Mouse (Mus musculus) liver, embryonic 14.5 days (tissue): ENCODE measurements around the gene Gm42957. TPM values are rescaled to one million over a fixed set of nuclear protein-coding genes. Genes with fewer than 3 reads are reported as not detected.

Experiments
- ATAC-seq: fragments of 200-750 bp; cut with Nextera tagmentation; 2 replicates; pipeline ENCODE4 v1.8.0; 2017; ENCODE audit warnings: moderate number of reproducible peaks, mild to moderate bottlenecking, moderate library complexity; ENCODE audit not compliant: insufficient read depth
- DNase-seq, 3 experiments: peaks; one replicate each; pipeline ENCODE4 v3.0.0-alpha.2; 2012 to 2013; ENCODE audit warnings: low read depth in 3 of 3, low spot score in 3 of 3
- H3K27ac ChIP-seq: fragments of 300-500 bp; sonication (generic); 2 replicates; pipeline ENCODE4 v1.5.1; 2014; ENCODE audit warnings: moderate library complexity, mild to moderate bottlenecking, control low read depth, inconsistent platforms
- H3K27me3 ChIP-seq: fragments of 300-500 bp; sonication (generic); 2 replicates; pipeline ENCODE4 v1.6.1; 2014; ENCODE audit warnings: mild to moderate bottlenecking, low read length, moderate library complexity; ENCODE audit not compliant: control insufficient read depth, insufficient read depth
- H3K36me3 ChIP-seq: fragments of 300-500 bp; sonication (generic); replicated peaks from 2 replicates; pipeline ENCODE4 v1.6.1; 2014; ENCODE audit warnings: low read depth; ENCODE audit not compliant: control insufficient read depth, insufficient read depth
- H3K4me1 ChIP-seq, 2 experiments: fragments of 200-500 bp in 1 of 2; fragments of 300-500 bp in 1 of 2; sonication (generic) in 1 of 2; replicated peaks; 2 replicates each; pipeline ENCODE4 v1.6.1; 2012 to 2014; ENCODE audit warnings: antibody characterized with exemption in 1 of 2, inconsistent platforms in 1 of 2, low read length in 1 of 2; ENCODE audit not compliant: control insufficient read depth in 2 of 2, insufficient read depth in 2 of 2
- H3K4me2 ChIP-seq: fragments of 300-500 bp; sonication (generic); 2 replicates; pipeline ENCODE4 v1.6.1; 2014; ENCODE audit warnings: low read depth, mild to moderate bottlenecking, control low read depth, moderate library complexity
- H3K4me3 ChIP-seq, 2 experiments: fragments of 200-500 bp in 1 of 2; fragments of 300-500 bp in 1 of 2; sonication (generic) in 1 of 2; 2 replicates each; pipeline ENCODE4 v1.5.1; 2012 to 2014; ENCODE audit warnings: low read depth in 2 of 2, low read length in 2 of 2, mild to moderate bottlenecking in 2 of 2, control low read depth in 1 of 2, inconsistent platforms in 1 of 2, moderate library complexity in 1 of 2; ENCODE audit not compliant: insufficient read depth in 1 of 2
- H3K9ac ChIP-seq: fragments of 300-500 bp; sonication (generic); replicated peaks from 2 replicates; pipeline ENCODE4 v1.6.1; 2014; ENCODE audit warnings: mild to moderate bottlenecking, control low read depth, moderate library complexity
- H3K9me3 ChIP-seq: fragments of 300-500 bp; sonication (generic); 2 replicates; pipeline ENCODE4 v1.6.1; 2016; ENCODE audit warnings: low read length, mixed read lengths; ENCODE audit not compliant: control insufficient read depth
- CTCF ChIP-seq: IDR thresholded peaks from 2 replicates; pipeline ENCODE4 v1.5.1; 2016; ENCODE audit warnings: antibody characterized with exemption, low read depth, control low read depth
- EP300 ChIP-seq: IDR thresholded peaks from 2 replicates; pipeline ENCODE4 v1.6.1; 2016; ENCODE audit warnings: antibody characterized with exemption, low read depth
- WGBS: fragments of 180-500 bp; shearing (Covaris S2); extraction: QIAGEN DNeasy Blood & Tissue Kit; methylation state at CpG from one replicate; pipeline ENCODE4 v1.1.7; 2014; ENCODE audit not compliant: insufficient replicate concordance; 5-methylcytosine and 5-hydroxymethylcytosine counted together
- polyA plus RNA-seq, 2 experiments: library from polyadenylated mRNA; depleted of rRNA in 1 of 2; stranded (reverse) in 1 of 2; unstranded in 1 of 2; fragments of >200 nt; fragmentation: Nextera tagmentation in 1 of 2; extraction: Ambion mirVana in 1 of 2; gene quantifications; 2 replicates each; pipeline versions ENCODE4 v1.2.1 to v1.2.3; 2012 to 2014

Gene Gm42957
- 0.02 TPM in 1 of 2 replicates, not detected in the other for polyA plus RNA-seq (2012; rRNA removed)
- polyA plus RNA-seq (2014; fragmentation: Nextera tagmentation; extraction: Ambion mirVana), result not detected in 2 replicates

DNA sequence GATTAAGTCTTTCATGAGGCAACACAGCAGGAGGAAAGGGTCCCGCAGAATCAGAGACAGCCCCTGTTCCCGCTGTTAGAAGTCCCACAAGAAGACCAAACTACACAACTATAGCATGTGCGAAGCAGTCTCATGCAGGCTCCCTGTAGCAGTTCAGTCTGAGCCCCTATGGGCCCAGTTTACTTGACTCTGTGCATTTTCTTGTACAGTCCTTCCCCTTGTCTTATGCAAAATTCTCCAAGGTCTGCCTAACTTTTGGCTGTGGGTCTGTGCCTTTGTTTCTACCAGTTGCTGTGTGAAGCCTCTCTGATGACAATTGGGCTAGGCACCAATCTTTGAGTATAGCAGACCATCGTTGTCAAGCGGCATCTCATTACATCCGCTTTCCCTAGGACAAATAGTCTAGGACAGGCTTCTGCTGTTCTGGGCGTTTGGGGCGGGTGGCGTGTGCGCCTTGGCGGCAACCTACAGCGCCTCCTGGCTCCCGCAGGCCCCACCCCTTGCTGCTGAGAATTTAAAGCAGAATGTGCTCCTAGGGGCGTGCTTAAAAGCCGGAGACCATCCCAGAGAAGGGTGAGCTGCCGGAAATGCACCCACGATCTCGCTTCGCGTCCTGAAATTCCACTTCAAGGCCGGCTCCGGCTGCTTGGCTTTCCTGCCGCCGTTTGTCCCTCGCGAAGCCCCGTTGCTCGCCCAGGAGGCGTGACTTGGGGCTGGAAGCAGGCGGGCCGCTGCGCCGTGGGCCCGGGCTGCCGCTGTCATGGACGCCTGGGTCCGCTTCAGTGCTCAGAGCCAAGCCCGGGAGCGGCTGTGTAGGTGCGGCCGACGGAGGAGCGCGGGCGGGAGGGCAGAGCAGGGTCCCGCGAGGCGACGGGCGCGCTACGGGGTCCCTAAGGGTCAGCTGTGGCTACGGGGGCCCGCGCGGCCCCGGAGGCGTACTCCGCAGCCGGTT lies at the start of gene Gm42957, which contains the start of gene Pex11b:
Gene Gm42957, plus strand, starts transcription at position 547 of the 952 bp plus-strand sequence.
Gene Pex11b, plus strand, starts transcription at position 449 of the 952 bp plus-strand sequence.
- Histone ChIP-seq H3K9me3 (no peaks in the 10 kb centered on the region), H3K4me3 (peak within 1 kb of the TSS; percentile 85 to 99), H3K27ac (peak within 1 kb of the TSS; percentile 71), H3K36me3 (peaks cover 16% of the 10 kb centered on the region), H3K4me1 (peaks cover 17 to 18% of the 10 kb centered on the region in 2 experiments), H3K27me3 (no peaks in the 10 kb centered on the region), H3K9ac (peak within 1 kb of the TSS; percentile 99), H3K4me2 (peak within 1 kb of the TSS; percentile 93)
- ATAC-seq (peak; percentile 90), DNase-seq (peak; percentile 55 to 67 (median 65))
- no peak for TF ChIP-seq EP300
- peak; percentile 71 for TF ChIP-seq CTCF
- 3% methylated on average over 60 of the region's 60 CpGs for WGBS

DNA sequence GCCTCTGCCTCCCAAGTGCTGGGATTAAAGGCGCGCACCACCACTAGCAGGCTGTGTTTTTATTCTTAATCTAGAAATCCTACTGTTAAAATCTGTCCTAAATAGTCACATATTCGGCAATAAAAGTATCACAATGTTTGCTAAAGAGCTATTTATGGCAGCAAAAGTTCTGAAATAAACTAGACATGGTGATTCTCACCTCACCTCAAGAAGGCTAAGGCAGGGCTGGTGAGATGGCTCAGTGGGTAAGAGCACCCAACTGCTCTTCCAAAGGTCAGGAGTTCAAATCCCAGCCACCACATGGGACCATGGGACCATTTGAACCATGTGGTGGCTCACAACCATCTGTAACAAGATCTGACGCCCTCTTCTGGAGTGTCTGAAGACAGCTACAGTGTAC lies 44.6 kb upstream of the Gm42957 start:
- H3K36me3 ChIP-seq, result no peaks in the 10 kb centered on the region
- TF ChIP-seq CTCF (no peak), EP300 (no peak)
- peaks cover 0 to 10% of the 10 kb centered on the region in 2 experiments; a peak in 2 of 4 replicates for H3K4me1 ChIP-seq
- 74% methylated on average over 4 of the region's 4 CpGs for WGBS
- no peak overlapping the region for H3K9ac ChIP-seq
- H3K27ac ChIP-seq, result no peak overlapping the region
- DNase-seq (no peak), ATAC-seq (no peak)
- no peak overlapping the region for H3K4me2 ChIP-seq
- H3K4me3 ChIP-seq, result no peak overlapping the region
- no peaks in the 10 kb centered on the region for H3K9me3 ChIP-seq
- peaks cover 10% of the 10 kb centered on the region for H3K27me3 ChIP-seq

DNA sequence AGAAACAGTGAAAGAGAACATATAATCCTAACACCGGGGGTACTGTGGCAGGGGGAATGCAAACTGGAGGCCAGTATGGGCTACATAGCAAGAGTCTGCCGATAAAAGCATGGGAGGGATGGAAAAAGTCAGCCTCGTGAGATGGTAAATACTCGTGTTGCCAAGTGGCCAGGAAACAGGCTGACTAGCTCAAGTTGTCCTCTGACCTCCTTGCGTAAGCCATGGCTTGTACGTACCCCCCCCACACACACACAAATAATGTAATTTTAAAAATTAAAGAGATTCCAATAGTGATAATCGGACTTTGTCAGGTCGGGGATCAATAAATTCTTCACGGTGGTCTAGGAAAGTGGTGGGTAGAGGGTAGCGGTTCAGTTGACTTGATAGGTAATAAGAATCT lies 41.9 kb upstream of the Gm42957 start:
- 2% methylated on average over 10 of the region's 10 CpGs for WGBS

DNA sequence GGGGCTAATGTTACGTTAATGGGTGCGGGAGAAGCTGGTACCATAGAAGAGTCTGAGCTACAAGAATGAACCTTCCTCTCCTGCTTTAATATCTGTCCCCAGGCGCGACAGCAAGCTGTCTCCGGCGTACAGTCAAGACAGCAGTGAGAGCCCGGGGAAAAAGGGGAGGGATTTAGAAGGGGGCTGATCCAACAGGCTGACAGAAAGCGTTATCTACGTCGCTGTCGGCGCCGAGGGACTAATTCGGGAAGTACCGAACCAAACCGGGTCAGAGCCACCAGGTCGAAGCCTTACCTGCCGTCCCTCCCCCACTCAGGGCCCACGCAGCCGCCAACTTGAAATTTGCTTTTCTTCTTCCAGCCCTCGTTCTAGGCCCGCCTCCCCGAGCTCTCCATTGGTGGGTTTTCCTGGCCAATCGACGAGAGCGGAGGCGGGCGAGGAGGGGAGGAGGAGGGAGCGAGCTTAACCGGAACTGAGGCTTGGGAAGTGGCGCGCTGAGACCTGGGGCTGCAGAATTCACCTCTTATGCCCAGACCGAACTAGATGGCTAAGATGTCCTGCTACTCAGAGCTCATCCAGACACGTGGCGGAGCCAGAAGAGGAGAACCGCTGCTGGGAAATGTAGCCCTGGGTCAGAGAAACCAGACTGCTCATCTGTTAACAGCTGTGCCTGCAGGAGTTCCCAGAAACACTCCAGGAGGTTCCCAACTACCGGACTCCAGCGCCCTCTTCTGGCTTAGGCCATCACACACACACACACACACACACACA lies 41.3 kb upstream of the Gm42957 start, which contains the start of gene Polr3gl:
Gene Polr3gl, minus strand, starts transcription at position 392 of the 771 bp plus-strand sequence.
- Histone ChIP-seq H3K4me2 (peak within 1 kb of the TSS; percentile 98), H3K36me3 (no peaks in the 10 kb centered on the region), H3K27ac (peak within 1 kb of the TSS; percentile 46), H3K9ac (peak within 1 kb of the TSS; percentile 70), H3K4me3 (peak within 1 kb of the TSS; percentile 69 to 96), H3K9me3 (no peaks in the 10 kb centered on the region), H3K27me3 (peaks cover 43% of the 10 kb centered on the region), H3K4me1 (peaks cover 0 to 10% of the 10 kb centered on the region in 2 experiments; a peak in 2 of 4 replicates)
- WGBS, result under 1% methylated on average over 38 of the region's 38 CpGs
- ATAC-seq, result peak; percentile 94
- peak; percentile 85 to 90 (median 87) for DNase-seq
- TF ChIP-seq CTCF (0 out of 2 replicates have a peak, but pooled peaks have one; percentile 45), EP300 (no peak)

More for the DNA sequence above, 41.9 kb upstream of the Gm42957 start:
- H3K9ac ChIP-seq, result peak overlapping the region; percentile 70
- H3K36me3 ChIP-seq, result no peaks in the 10 kb centered on the region
- peaks cover 0 to 10% of the 10 kb centered on the region in 2 experiments; a peak in 2 of 4 replicates for H3K4me1 ChIP-seq
- H3K9me3 ChIP-seq, result no peaks in the 10 kb centered on the region
- H3K4me3 ChIP-seq, result peak overlapping the region; percentile 69 to 96
- peaks cover 37% of the 10 kb centered on the region for H3K27me3 ChIP-seq
- ATAC-seq (0 out of 2 replicates have a peak, but pooled peaks have one; percentile 18), DNase-seq (no peak)
- peak overlapping the region; percentile 98 for H3K4me2 ChIP-seq
- no peak for TF ChIP-seq EP300
- H3K27ac ChIP-seq, result peak overlapping the region; percentile 46
